Mouse (Mus musculus) ES-Bruce4 (cell line): Measurements from ENCODE around the gene Tmem40.
A peak's percentile ranks its signal among the peaks of the same experiment; 100 is the strongest.

Experiments
- CTCF ChIP-seq: IDR thresholded peaks from one replicate; pipeline ENCODE4 v1.8.1; 2011; ENCODE audit warnings: low read depth, low read length
- EP300 ChIP-seq: IDR thresholded peaks from 2 replicates; pipeline ENCODE4 v1.6.1; 2011; ENCODE audit warnings: low read depth, low read length; ENCODE audit not compliant: insufficient read depth
- POLR2A ChIP-seq: IDR thresholded peaks from one replicate; pipeline ENCODE4 v1.8.1; 2011; ENCODE audit warnings: low read length; ENCODE audit not compliant: insufficient read depth

DNA sequence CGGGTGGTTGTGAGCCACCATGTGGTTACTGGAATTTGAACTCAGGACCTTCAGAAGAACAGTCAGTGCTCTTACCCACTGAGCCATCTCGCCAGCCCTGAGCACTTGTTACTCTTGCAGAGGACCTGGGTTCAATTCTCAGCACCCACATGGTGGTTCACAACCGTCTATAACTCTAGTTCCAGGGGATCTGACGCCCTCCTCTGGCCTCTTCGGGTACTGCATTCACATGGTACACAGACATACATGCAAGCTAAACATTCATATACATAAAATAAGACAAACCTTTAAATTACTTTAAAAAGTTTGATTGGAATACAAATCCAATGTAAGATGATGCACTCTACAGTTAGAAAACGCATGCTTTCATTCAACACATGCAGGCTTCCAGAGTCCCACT lies 10.0 kb upstream of the Tmem40 start:
- TF ChIP-seq CTCF (peak; percentile 11), POLR2A (no peak), EP300 (no peak)
